Mouse (Mus musculus) lung, postnatal 0 days (tissue): ENCODE results near the gene Mipol1.

Experiments used
- CTCF ChIP-seq: IDR thresholded peaks from 2 replicates; pipeline ENCODE4 v1.5.1; 2016; ENCODE audit warnings: antibody characterized with exemption, mild to moderate bottlenecking
- EP300 ChIP-seq: IDR thresholded peaks from 2 replicates; pipeline ENCODE4 v1.6.1; 2016; ENCODE audit warnings: antibody characterized with exemption, mild to moderate bottlenecking, control low read depth

DNA sequence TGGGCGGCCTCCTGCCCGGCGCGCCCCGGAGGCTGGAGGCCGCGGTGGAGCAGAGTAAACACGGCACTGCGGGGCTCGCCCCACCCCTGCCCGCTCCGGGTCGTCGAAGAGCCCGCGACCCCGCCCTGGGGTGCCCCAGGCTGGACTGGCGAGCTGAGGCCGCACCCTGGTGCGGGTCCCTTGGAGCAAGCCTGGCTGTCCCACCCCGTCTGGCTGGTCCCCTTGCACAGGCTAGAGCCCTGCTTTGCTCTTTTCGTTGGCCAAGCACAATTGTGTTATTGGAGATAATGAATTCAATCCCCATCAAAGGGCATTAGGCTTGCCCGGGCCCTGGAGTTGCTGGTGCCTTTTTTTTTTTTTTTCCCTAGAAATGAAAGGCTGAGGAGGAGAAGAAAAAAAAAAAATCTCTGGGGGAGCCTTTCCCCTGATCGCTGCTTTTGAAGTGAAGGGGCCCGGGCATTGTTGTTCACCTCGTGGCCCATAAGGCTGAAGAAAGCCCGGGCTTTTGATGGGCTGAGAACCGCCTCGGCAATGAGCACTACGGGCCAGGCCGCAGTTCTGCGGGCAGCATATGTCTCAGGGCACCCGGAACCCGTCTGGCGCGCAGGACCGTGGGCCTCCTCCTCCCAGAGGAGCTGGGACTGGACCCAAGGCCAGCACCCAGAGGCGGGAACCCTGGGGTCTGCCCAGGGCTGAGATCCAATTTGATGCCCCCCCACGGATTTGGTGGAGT lies 304.8 kb downstream of the Mipol1 start:
- TF ChIP-seq CTCF (no peak), EP300 (no peak)
